Mouse (Mus musculus) liver, adult 2 months (tissue): ENCODE results near the gene Ptprm. TPM values are rescaled to one million over a fixed set of nuclear protein-coding genes. Genes with fewer than 3 reads are reported as not detected.

Source experiments
- DNase-seq: peaks from one replicate; pipeline ENCODE4 v3.0.0-alpha.2; 2011; ENCODE audit warnings: low read depth, low spot score; ENCODE audit errors: extremely low read depth
- H3K27ac ChIP-seq: fragments of 200-500 bp; replicated peaks from 2 replicates; pipeline ENCODE4 v1.5.1; 2012; ENCODE audit warnings: low read depth, mild to moderate bottlenecking, control low read depth, inconsistent platforms, low read length; ENCODE audit not compliant: insufficient read depth
- H3K27me3 ChIP-seq: fragments of 200-500 bp; 2 replicates; pipeline ENCODE4 v1.6.1; 2012; ENCODE audit warnings: mild to moderate bottlenecking, moderate library complexity, low read length, inconsistent platforms; ENCODE audit not compliant: control insufficient read depth, insufficient read depth
- H3K36me3 ChIP-seq: fragments of 200-500 bp; 2 replicates; pipeline ENCODE4 v1.6.1; 2012; ENCODE audit warnings: low read length, inconsistent platforms; ENCODE audit not compliant: control insufficient read depth, insufficient read depth
- H3K4me1 ChIP-seq: fragments of 200-500 bp; 2 replicates; pipeline ENCODE4 v1.6.1; 2011; ENCODE audit warnings: low read length; ENCODE audit not compliant: control insufficient read depth, insufficient read depth
- H3K4me3 ChIP-seq: fragments of 200-500 bp; 2 replicates; pipeline ENCODE4 v1.5.1; 2011; ENCODE audit warnings: low read depth, mild to moderate bottlenecking, control low read depth, low read length, moderate library complexity; ENCODE audit not compliant: insufficient read depth
- H3K79me2 ChIP-seq: fragments of 200-500 bp; 2 replicates; pipeline ENCODE4 v1.6.1; 2012; ENCODE audit warnings: inconsistent platforms, mild to moderate bottlenecking, low read length, moderate library complexity; ENCODE audit not compliant: control insufficient read depth, insufficient read depth
- H3K9ac ChIP-seq: fragments of 200-500 bp; 2 replicates; pipeline ENCODE4 v1.6.1; 2012; ENCODE audit warnings: low read depth, mild to moderate bottlenecking, control low read depth, inconsistent platforms, low read length
- CTCF ChIP-seq: fragments of 200-500 bp; IDR thresholded peaks from 2 replicates; pipeline ENCODE4 v1.5.1; 2011; ENCODE audit warnings: low read depth, low read length, control low read depth
- POLR2A ChIP-seq: fragments of 200-500 bp; IDR thresholded peaks from 2 replicates; pipeline ENCODE4 v1.6.1; 2011; ENCODE audit warnings: low read length, control low read depth; ENCODE audit not compliant: insufficient read depth; ENCODE audit errors: extremely low read depth
- WGBS: fragments of 180-500 bp; shearing (Covaris S2); methylation state at CpG from one replicate; pipeline ENCODE4 v1.1.7; 2018; 5-methylcytosine and 5-hydroxymethylcytosine counted together
- polyA plus RNA-seq: library from polyadenylated mRNA; depleted of rRNA; stranded (reverse); fragments of >200 nt; gene quantifications from 2 replicates; pipeline ENCODE4 v1.2.3, GENCODE M21; 2012
- total RNA-seq: library from RNA; depleted of rRNA; stranded (reverse); fragments of >200 nt; gene quantifications from 2 replicates; pipeline ENCODE4 v1.2.3, GENCODE M21; 2014

Gene Ptprm
- total and polyA plus RNA-seq, 2 experiments: 0.78 to 3.3 TPM

DNA sequence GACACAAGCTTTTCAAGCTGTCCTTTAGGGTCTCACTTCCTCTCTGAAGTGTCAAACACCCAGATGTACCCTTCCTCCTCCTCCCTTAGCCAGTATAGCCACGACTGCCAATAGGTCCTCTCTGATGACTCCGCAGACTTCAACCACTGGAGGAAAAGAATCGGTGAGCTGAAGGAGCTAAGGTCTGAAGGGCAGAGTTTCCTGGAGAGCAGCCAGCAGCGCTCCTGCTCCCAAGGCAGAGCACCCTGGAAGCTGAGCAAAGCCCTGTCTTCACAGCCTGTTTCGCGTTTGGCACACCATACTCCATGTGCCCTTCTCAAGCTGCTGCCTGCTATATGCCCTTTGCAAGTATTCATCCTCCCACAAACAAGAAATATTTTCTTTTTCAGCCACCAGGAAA is 252.2 kb downstream of the Ptprm start:
- H3K27ac ChIP-seq: no peak overlapping the region
- H3K36me3 ChIP-seq: no peaks in the 10 kb centered on the region
- no peaks in the 10 kb centered on the region for H3K27me3 ChIP-seq
- no peaks in the 10 kb centered on the region for H3K4me1 ChIP-seq
- H3K9ac ChIP-seq: no peak overlapping the region
- WGBS: 63% methylated on average over 6 of the region's 6 CpGs
- TF ChIP-seq CTCF (no peak), POLR2A (no peak)
- H3K4me3 ChIP-seq: no peak overlapping the region
- no peak for DNase-seq
- no peaks in the 10 kb centered on the region for H3K79me2 ChIP-seq

DNA sequence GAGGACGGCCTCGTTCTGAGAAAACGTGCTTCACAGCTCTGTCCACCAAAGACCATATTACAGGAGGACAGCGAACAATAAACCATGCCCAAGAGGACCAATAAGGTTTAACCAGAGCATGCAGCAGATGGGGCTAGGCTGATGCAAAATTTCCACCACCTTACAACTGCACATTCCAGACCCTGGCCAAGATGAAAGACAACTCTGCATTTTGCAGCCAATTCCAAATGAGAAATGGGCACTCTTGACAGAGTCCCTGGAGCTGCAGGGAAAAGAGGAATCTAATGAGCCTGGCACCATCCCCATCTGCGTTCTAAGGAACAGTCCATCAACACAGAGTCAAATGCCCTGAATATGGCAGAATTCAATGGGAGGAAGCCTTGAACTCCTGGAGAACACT is 263.3 kb downstream of the Ptprm start:
- Histone ChIP-seq H3K4me1 (no peaks in the 10 kb centered on the region), H3K4me3 (no peak overlapping the region), H3K27me3 (no peaks in the 10 kb centered on the region), H3K36me3 (no peaks in the 10 kb centered on the region), H3K27ac (no peak overlapping the region), H3K79me2 (no peaks in the 10 kb centered on the region), H3K9ac (no peak overlapping the region)
- TF ChIP-seq CTCF (no peak), POLR2A (no peak)
- 86% methylated on average over 5 of the region's 5 CpGs for WGBS
- DNase-seq: no peak

DNA sequence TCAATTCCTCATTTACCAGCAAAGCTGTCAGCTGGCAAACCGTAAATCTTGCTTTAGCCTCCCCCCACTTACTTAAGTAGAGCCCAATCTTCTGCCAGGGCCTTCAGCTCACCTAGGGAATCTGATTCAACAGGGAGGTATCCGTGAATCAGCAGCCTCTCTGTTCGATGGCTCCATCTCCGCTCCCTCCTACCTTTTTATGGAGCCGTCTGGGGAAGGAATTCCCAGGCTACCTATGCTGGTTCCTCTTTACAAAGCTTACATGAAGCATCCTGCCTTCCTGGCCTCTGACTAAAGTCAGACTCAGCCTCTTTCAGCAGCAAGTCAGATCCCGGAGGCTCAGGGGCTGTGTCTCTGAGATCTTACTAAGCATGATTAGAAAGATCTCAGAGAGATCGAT is 264.1 kb downstream of the Ptprm start:
- Histone ChIP-seq H3K79me2 (no peaks in the 10 kb centered on the region), H3K27me3 (no peaks in the 10 kb centered on the region), H3K27ac (no peak overlapping the region), H3K4me1 (no peaks in the 10 kb centered on the region), H3K4me3 (no peak overlapping the region), H3K36me3 (no peaks in the 10 kb centered on the region), H3K9ac (no peak overlapping the region)
- TF ChIP-seq CTCF (no peak), POLR2A (no peak)
- WGBS: 87% methylated on average over 7 of the region's 7 CpGs
- DNase-seq: no peak

DNA sequence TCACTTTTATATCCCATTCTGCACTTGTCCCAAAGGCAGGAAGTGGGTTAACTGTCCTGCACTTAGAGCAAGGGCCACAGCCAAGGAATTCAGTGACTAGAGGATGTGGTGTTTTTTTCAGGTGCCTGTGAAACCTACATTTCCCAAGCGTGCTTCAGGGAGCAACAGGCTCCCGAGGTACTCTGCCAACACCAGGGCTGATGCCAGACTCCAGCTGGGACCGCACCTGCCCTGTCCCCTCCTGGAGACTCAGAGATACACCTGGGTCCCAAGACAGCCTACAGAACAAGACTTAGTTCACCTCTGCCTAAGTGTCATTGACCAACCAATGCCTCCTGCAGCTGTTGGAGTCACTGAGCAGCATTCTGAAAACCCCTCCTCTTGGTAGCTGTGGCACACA is 264.6 kb downstream of the Ptprm start:
- 72% methylated on average over 3 of the region's 3 CpGs for WGBS
- no peak overlapping the region for H3K4me3 ChIP-seq
- no peak overlapping the region for H3K27ac ChIP-seq
- H3K36me3 ChIP-seq: no peaks in the 10 kb centered on the region
- H3K4me1 ChIP-seq: no peaks in the 10 kb centered on the region
- no peak overlapping the region for H3K9ac ChIP-seq
- TF ChIP-seq POLR2A (no peak), CTCF (no peak)
- H3K79me2 ChIP-seq: no peaks in the 10 kb centered on the region
- no peak for DNase-seq
- no peaks in the 10 kb centered on the region for H3K27me3 ChIP-seq

DNA sequence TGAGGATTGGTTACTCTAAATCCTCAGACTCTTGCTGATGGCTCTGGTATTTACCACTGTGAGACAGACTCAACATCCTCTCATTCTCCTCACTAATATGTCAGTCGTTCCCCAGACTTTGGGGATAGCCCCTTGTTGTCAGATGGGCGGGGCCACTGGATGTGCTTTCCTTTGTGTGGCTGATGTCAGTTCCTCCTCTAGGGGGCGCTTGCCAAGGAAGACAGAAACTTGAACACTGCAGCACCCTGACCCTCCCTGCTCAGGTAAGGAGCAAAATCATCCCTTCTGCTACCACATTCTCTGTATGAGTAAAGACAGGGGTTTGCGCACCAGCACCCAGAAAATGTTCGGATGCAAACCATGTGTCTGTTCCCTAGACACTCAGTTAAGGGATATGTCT is 266.7 kb downstream of the Ptprm start:
- Histone ChIP-seq H3K27me3 (no peaks in the 10 kb centered on the region), H3K79me2 (no peaks in the 10 kb centered on the region), H3K4me3 (no peak overlapping the region), H3K4me1 (no peaks in the 10 kb centered on the region), H3K9ac (no peak overlapping the region), H3K27ac (no peak overlapping the region), H3K36me3 (no peaks in the 10 kb centered on the region)
- no peak for DNase-seq
- 72% methylated on average over 5 of the region's 5 CpGs for WGBS
- TF ChIP-seq POLR2A (no peak), CTCF (peak; percentile 37; the same call in 1 of the 2 replicates)

DNA sequence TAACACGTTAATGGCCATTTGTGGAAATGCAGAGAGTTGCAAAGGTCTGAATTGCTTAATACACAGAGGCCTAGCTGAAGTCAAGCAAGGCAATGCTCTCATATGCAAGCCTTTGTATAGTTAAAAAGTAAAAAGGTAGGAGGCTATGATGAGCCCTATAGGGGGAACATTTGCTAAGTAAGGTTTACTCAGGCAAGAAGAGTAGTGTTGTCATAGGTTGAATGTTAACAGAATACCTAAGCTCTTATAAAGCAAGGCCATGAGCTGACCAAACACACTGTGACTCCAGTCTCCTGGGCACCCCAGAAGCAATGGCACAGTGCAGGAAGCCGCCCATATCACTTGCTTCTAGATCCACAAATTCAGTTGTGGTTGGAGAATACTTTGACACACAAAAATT is 267.4 kb downstream of the Ptprm start:
- 79% methylated on average over 2 of the region's 2 CpGs for WGBS

More for the DNA sequence above, 267.4 kb downstream of the Ptprm start:
- Histone ChIP-seq H3K9ac (no peak overlapping the region), H3K79me2 (no peaks in the 10 kb centered on the region), H3K27ac (no peak overlapping the region), H3K36me3 (no peaks in the 10 kb centered on the region), H3K27me3 (no peaks in the 10 kb centered on the region), H3K4me1 (no peaks in the 10 kb centered on the region), H3K4me3 (no peak overlapping the region)
- DNase-seq: no peak
- TF ChIP-seq CTCF: no peak
- no peak for TF ChIP-seq POLR2A
